Mouse (Mus musculus): Measurements from ENCODE around the gene Fbxw7. TPM values are rescaled to one million over a fixed set of nuclear protein-coding genes. Genes with fewer than 3 reads are reported as not detected.

Fbxw7 gene
- total RNA-seq, 1 experiment from 2014 or later: 40.5 TPM

- no peak for ATAC-seq (ENCODE audit: extremely low read depth, insufficient number of reproducible peaks, low FRiP score, poor library complexity, severe bottlenecking)
Measured at GRCm38 (mm10) chr3:84978676-84979075, 163.6 kb downstream of the Fbxw7 start.

GRCm38 (mm10) chr3:84980158-84980557, 165.1 kb downstream of the Fbxw7 start:
- ATAC-seq (ENCODE audit: extremely low read depth, insufficient number of reproducible peaks, low FRiP score, poor library complexity, severe bottlenecking): no peak

GRCm38 (mm10) chr3:84982688-84983087, 167.6 kb downstream of the Fbxw7 start:
- no peak for ATAC-seq (ENCODE audit: extremely low read depth, insufficient number of reproducible peaks, low FRiP score, poor library complexity, severe bottlenecking)

GRCm38 (mm10) chr3:84985121-84985625, 170.1 kb downstream of the Fbxw7 start:
- ATAC-seq (ENCODE audit: extremely low read depth, insufficient number of reproducible peaks, low FRiP score, poor library complexity, severe bottlenecking): no peak

GRCm38 (mm10) chr3:84988880-84989279, 173.8 kb downstream of the Fbxw7 start:
- no peak for ATAC-seq (ENCODE audit: extremely low read depth, insufficient number of reproducible peaks, low FRiP score, poor library complexity, severe bottlenecking)

- ATAC-seq (ENCODE audit: extremely low read depth, insufficient number of reproducible peaks, low FRiP score, poor library complexity, severe bottlenecking): no peak
Measured at GRCm38 (mm10) chr3:85005257-85005656, 190.2 kb downstream of the Fbxw7 start.

GRCm38 (mm10) chr3:85012889-85013288, 197.8 kb downstream of the Fbxw7 start:
- no peak for ATAC-seq (ENCODE audit: extremely low read depth, insufficient number of reproducible peaks, low FRiP score, poor library complexity, severe bottlenecking)

- ATAC-seq (ENCODE audit: extremely low read depth, insufficient number of reproducible peaks, low FRiP score, poor library complexity, severe bottlenecking): no peak
Measured at GRCm38 (mm10) chr3:85015667-85016066, 200.6 kb downstream of the Fbxw7 start.

- no peak for ATAC-seq (ENCODE audit: extremely low read depth, insufficient number of reproducible peaks, low FRiP score, poor library complexity, severe bottlenecking)
Measured at GRCm38 (mm10) chr3:85020137-85020536, 205.1 kb downstream of the Fbxw7 start.

GRCm38 (mm10) chr3:85021816-85022215, 206.7 kb downstream of the Fbxw7 start:
- no peak for ATAC-seq (ENCODE audit: extremely low read depth, insufficient number of reproducible peaks, low FRiP score, poor library complexity, severe bottlenecking)

GRCm38 (mm10) chr3:85022800-85023199, 207.7 kb downstream of the Fbxw7 start:
- no peak for ATAC-seq (ENCODE audit: extremely low read depth, insufficient number of reproducible peaks, low FRiP score, poor library complexity, severe bottlenecking)

- no peak for ATAC-seq (ENCODE audit: extremely low read depth, insufficient number of reproducible peaks, low FRiP score, poor library complexity, severe bottlenecking)
Measured at GRCm38 (mm10) chr3:85024237-85024636, 209.2 kb downstream of the Fbxw7 start.

GRCm38 (mm10) chr3:85024817-85025705, 210.0 kb downstream of the Fbxw7 start:
- ATAC-seq (ENCODE audit: extremely low read depth, insufficient number of reproducible peaks, low FRiP score, poor library complexity, severe bottlenecking): no peak

Other genes starting within 250 kb of the Fbxw7 start
- 122 and 128 TPM in 2 replicates for gene Arfip1, start 232.6 kb upstream of the Fbxw7 start, total RNA-seq (2017)
- not detected in 2 replicates for gene Tigd4, start 221.7 kb upstream of the Fbxw7 start, total RNA-seq (2017)
- gene Tmem154, start 149.1 kb upstream of the Fbxw7 start, total RNA-seq (2017): 131 and 140 TPM in 2 replicates